In genomic region chr17:43567992-43568888, GRCm38 (mm10) we compare ENCODE assay signal across 9 mouse cellular contexts. TPM values are rescaled to one million over a fixed set of nuclear protein-coding genes. Genes with fewer than 3 reads are reported as not detected.
DNase-seq lines count a peak whose midpoint lies in the region; ATAC-seq and TF ChIP-seq lines count a peak whose summit lies in the region.
"Had no signal": no experiment of that assay in that cellular context is flagged by ENCODE, and none has a peak within 500 bp of the region (broad histone marks: within the 10 kb centered on the region; RNA-seq: fewer than 3 reads in every experiment).

Gene Pla2g7 (plus strand): TSS chr17:43568098.

- H3K4me2 ChIP-seq in lung, embryonic 14.5 days: peak within 1 kb of the TSS; percentile 87
- H3K4me2 ChIP-seq in embryonic facial prominence, embryonic 11.5 days (ENCODE audit: low read depth, low read length): peak within 1 kb of the TSS; percentile 77
- H3K4me2 ChIP-seq in limb, embryonic 13.5 days (replicated peaks): peak within 1 kb of the TSS; percentile 90
- peak within 1 kb of the TSS; percentile 78 for H3K4me2 ChIP-seq in midbrain, embryonic 16.5 days (ENCODE audit: low read length)
- H3K4me2 ChIP-seq in stomach, postnatal 0 days (replicated peaks; ENCODE audit: low read depth): peak within 1 kb of the TSS; percentile 74

- H3K36me3 ChIP-seq in lung, embryonic 14.5 days (ENCODE audit: insufficient read depth): no peaks in the 10 kb centered on the region
- H3K36me3 ChIP-seq in embryonic facial prominence, embryonic 11.5 days (replicated peaks; ENCODE audit: control insufficient read depth, insufficient read depth, low read depth, low read length): no peaks in the 10 kb centered on the region
- no peaks in the 10 kb centered on the region for H3K36me3 ChIP-seq in limb, embryonic 13.5 days
- no peaks in the 10 kb centered on the region for H3K36me3 ChIP-seq in midbrain, embryonic 16.5 days (ENCODE audit: control insufficient read depth, insufficient read depth, low read length)
- H3K36me3 ChIP-seq in stomach, postnatal 0 days (ENCODE audit: control insufficient read depth, insufficient read depth, low read length): no peaks in the 10 kb centered on the region

- peak within 1 kb of the TSS; percentile 56 for H3K9ac ChIP-seq in lung, embryonic 14.5 days
- H3K9ac ChIP-seq in embryonic facial prominence, embryonic 11.5 days (replicated peaks; ENCODE audit: low read length): peak within 1 kb of the TSS; percentile 59
- H3K9ac ChIP-seq in limb, embryonic 13.5 days: peak within 1 kb of the TSS; percentile 65
- H3K9ac ChIP-seq in midbrain, embryonic 16.5 days (ENCODE audit: low read depth, low read length): peak within 1 kb of the TSS; percentile 69
- peak within 1 kb of the TSS; percentile 47; the same call in 1 of the 2 replicates for H3K9ac ChIP-seq in stomach, postnatal 0 days (ENCODE audit: low read length)

- no peak for TF ChIP-seq EP300 in stomach, postnatal 0 days (optimal IDR thresholded peaks at IDR 0.05)

- TF ChIP-seq CTCF in lung, embryonic 14.5 days (IDR thresholded peaks at IDR 0.05; ENCODE audit: low read depth): no peak
- TF ChIP-seq CTCF in stomach, postnatal 0 days (IDR thresholded peaks at IDR 0.05; ENCODE audit: low read depth): no peak

- no peaks in the 10 kb centered on the region for H3K27me3 ChIP-seq in lung, embryonic 14.5 days (ENCODE audit: insufficient read depth, low read length)
- H3K27me3 ChIP-seq in embryonic facial prominence, embryonic 11.5 days (ENCODE audit: control insufficient read depth, insufficient read depth, low read length): no peaks in the 10 kb centered on the region
- H3K27me3 ChIP-seq in limb, embryonic 13.5 days: no peaks in the 10 kb centered on the region
- H3K27me3 ChIP-seq in midbrain, embryonic 16.5 days (ENCODE audit: control insufficient read depth, insufficient read depth, low read depth, low read length): no peaks in the 10 kb centered on the region; the same call in 1 of the 2 replicates
- H3K27me3 ChIP-seq in stomach, postnatal 0 days (ENCODE audit: control insufficient read depth, insufficient read depth, low read length): no peaks in the 10 kb centered on the region
- H3K27me3 ChIP-seq: CH12.LX had no signal

- no peaks in the 10 kb centered on the region for H3K9me3 ChIP-seq in lung, embryonic 14.5 days (ENCODE audit: low read depth, low read length)
- no peaks in the 10 kb centered on the region for H3K9me3 ChIP-seq in embryonic facial prominence, embryonic 11.5 days (replicated peaks; ENCODE audit: control insufficient read depth, low read length)
- no peaks in the 10 kb centered on the region for H3K9me3 ChIP-seq in limb, embryonic 13.5 days
- no peaks in the 10 kb centered on the region for H3K9me3 ChIP-seq in midbrain, embryonic 16.5 days (replicated peaks; ENCODE audit: control insufficient read depth, low read length, poor library complexity, severe bottlenecking)
- no peaks in the 10 kb centered on the region for H3K9me3 ChIP-seq in stomach, postnatal 0 days (ENCODE audit: control insufficient read depth, low read length)

- peak within 1 kb of the TSS; percentile 43 for H3K4me3 ChIP-seq in lung, embryonic 14.5 days (ENCODE audit: low read depth, low read length)
- H3K4me3 ChIP-seq in embryonic facial prominence, embryonic 11.5 days (ENCODE audit: low read depth, low read length): peak within 1 kb of the TSS; percentile 37
- peak within 1 kb of the TSS; percentile 50 for H3K4me3 ChIP-seq in limb, embryonic 13.5 days
- H3K4me3 ChIP-seq in midbrain, embryonic 16.5 days (ENCODE audit: low read depth, low read length): peak within 1 kb of the TSS; percentile 47
- peak within 1 kb of the TSS; percentile 41 for H3K4me3 ChIP-seq in stomach, postnatal 0 days (ENCODE audit: low read depth, low read length)

- no peaks in the 10 kb centered on the region for H3K4me1 ChIP-seq in lung, embryonic 14.5 days (ENCODE audit: insufficient read depth)
- H3K4me1 ChIP-seq in embryonic facial prominence, embryonic 11.5 days (ENCODE audit: control insufficient read depth, insufficient read depth, low read length): no peaks in the 10 kb centered on the region
- peaks cover 11% of the 10 kb centered on the region for H3K4me1 ChIP-seq in limb, embryonic 13.5 days
- peaks cover 3% of the 10 kb centered on the region for H3K4me1 ChIP-seq in midbrain, embryonic 16.5 days (ENCODE audit: control insufficient read depth, insufficient read depth, low read length)
- no peaks in the 10 kb centered on the region for H3K4me1 ChIP-seq in stomach, postnatal 0 days (replicated peaks; ENCODE audit: control insufficient read depth, insufficient read depth)

- DNase-seq in lung, embryonic 14.5 days: peak; percentile 77
- no peak for DNase-seq in lung, postnatal 25 days (ENCODE audit: low spot score)
- DNase-seq in embryonic facial prominence, embryonic 11.5 days (ENCODE audit: low spot score): peak; percentile 63
- DNase-seq in heart, adult 18-20 months: peak; percentile 52 to 62
- peak; percentile 33 for DNase-seq in kidney, adult 18-20 months
- peak; percentile 47 for DNase-seq in stomach, postnatal 0 days (ENCODE audit: low spot score)

- peak; percentile 96 for ATAC-seq in lung, embryonic 14.5 days (ENCODE audit: insufficient read depth)
- peak; percentile 88 for ATAC-seq in embryonic facial prominence, embryonic 11.5 days (replicated peaks; ENCODE audit: insufficient number of reproducible peaks, low FRiP score, low TSS enrichment, low read depth)
- ATAC-seq in limb, embryonic 13.5 days (ENCODE audit: low FRiP score, low read depth): peak; percentile 81
- ATAC-seq in midbrain, embryonic 16.5 days: peak; percentile 84
- ATAC-seq in stomach, postnatal 0 days (ENCODE audit: low FRiP score, low TSS enrichment): peak; percentile 72; the same call in 1 of the 2 replicates

- peak within 1 kb of the TSS; percentile 55; the same call in 1 of the 2 replicates for H3K27ac ChIP-seq in lung, embryonic 14.5 days (ENCODE audit: low read depth)
- no peak within 1 kb of the TSS for H3K27ac ChIP-seq in embryonic facial prominence, embryonic 11.5 days (replicated peaks; ENCODE audit: low read depth, low read length)
- no peak within 1 kb of the TSS; the same call in 1 of the 2 replicates for H3K27ac ChIP-seq in limb, embryonic 13.5 days
- H3K27ac ChIP-seq in midbrain, embryonic 16.5 days (ENCODE audit: low read length): no peak within 1 kb of the TSS
- H3K27ac ChIP-seq in stomach, postnatal 0 days (replicated peaks): no peak within 1 kb of the TSS

- under 1% methylated on average over 34 of the region's 34 CpGs for WGBS in lung, embryonic 14.5 days
- under 1% methylated on average over 34 of the region's 34 CpGs for WGBS in embryonic facial prominence, embryonic 11.5 days
- WGBS in limb, embryonic 13.5 days: under 1% methylated on average over 34 of the region's 34 CpGs
- WGBS in midbrain, embryonic 16.5 days: under 1% methylated on average over 34 of the region's 34 CpGs
- WGBS in stomach, postnatal 0 days: under 1% methylated on average over 34 of the region's 34 CpGs

RNA-seq across cellular contexts. Expression of gene Pla2g7, which starts in this region (rescaled TPM):
- polyA plus RNA-seq in lung, embryonic 14.5 days (2014; fragmentation: Nextera tagmentation; extraction: Ambion mirVana): 13.9 and 14.9 TPM in 2 replicates
- 5.5 and 9.8 TPM in 2 replicates for polyA plus RNA-seq in embryonic facial prominence, embryonic 11.5 days (2014; fragmentation: Nextera tagmentation; extraction: Ambion mirVana)
- total RNA-seq in heart, adult 18-20 months (2021): 1 to 10 TPM; 4.3 to 8.0 TPM
- 8.2 and 9.0 TPM in 2 replicates for polyA plus RNA-seq in limb, embryonic 13.5 days (2015; fragmentation: Nextera tagmentation; extraction: Ambion mirVana)
- 24.5 and 51.2 TPM in 2 replicates for polyA plus RNA-seq in midbrain, embryonic 16.5 days (2015; fragmentation: Nextera tagmentation; extraction: Ambion mirVana)
- polyA plus RNA-seq in stomach, postnatal 0 days (2015; fragmentation: Nextera tagmentation; extraction: Ambion mirVana): 9.1 and 9.6 TPM in 2 replicates
- total RNA-seq: CH12.LX had no signal
